Mouse (Mus musculus): ENCODE results near the gene Efcc1.

Gene Efcc1

GRCm38 (mm10) chr6:87778294-87779173 is 47.9 kb downstream of the Efcc1 start:
- in situ Hi-C loops (cut with MboI, MseI), result no loop called here

- in situ Hi-C loops (cut with MboI, MseI), result loop anchor here (10.0 kb wide), 1 partner anchor 1655 kb away; no protein-coding TSS in a partner anchor
Measured at GRCm38 (mm10) chr6:87779174-87780165, 48.8 kb downstream of the Efcc1 start.

GRCm38 (mm10) chr6:87780546-87781301 is 50.1 kb downstream of the Efcc1 start:
- in situ Hi-C loops (cut with MboI, MseI), result loop anchor here (10.0 kb wide), 1 partner anchor 1654 kb away; no protein-coding TSS in a partner anchor

- in situ Hi-C loops (cut with MboI, MseI), result loop anchor here (10.0 kb wide), 1 partner anchor 1651 kb away; no protein-coding TSS in a partner anchor
Measured at GRCm38 (mm10) chr6:87784033-87784432, 53.4 kb downstream of the Efcc1 start.

GRCm38 (mm10) chr6:87786621-87787020 is 56.0 kb downstream of the Efcc1 start:
- in situ Hi-C loops (cut with MboI, MseI), result loop anchor here (10.0 kb wide), 1 partner anchor 1648 kb away; no protein-coding TSS in a partner anchor

- in situ Hi-C loops (cut with MboI, MseI), result loop anchor here (10.0 kb wide), 1 partner anchor 1648 kb away; no protein-coding TSS in a partner anchor
Measured at GRCm38 (mm10) chr6:87787108-87787890, 56.6 kb downstream of the Efcc1 start.

- in situ Hi-C loops (cut with MboI, MseI), result loop anchor here (10.0 kb wide), 1 partner anchor 1646 kb away; no protein-coding TSS in a partner anchor
Measured at GRCm38 (mm10) chr6:87788266-87788895, 57.7 kb downstream of the Efcc1 start.

- in situ Hi-C loops (cut with MboI, MseI), result loop anchor here (10.0 kb wide), 1 partner anchor 1646 kb away; no protein-coding TSS in a partner anchor
Measured at GRCm38 (mm10) chr6:87788896-87789587, 58.4 kb downstream of the Efcc1 start.

- in situ Hi-C loops (cut with MboI, MseI), result loop anchor here (10.0 kb wide), 1 partner anchor 1645 kb away; no protein-coding TSS in a partner anchor
Measured at GRCm38 (mm10) chr6:87789791-87790190, 59.1 kb downstream of the Efcc1 start.

- in situ Hi-C loops (cut with MboI, MseI), result no loop called here
Measured at GRCm38 (mm10) chr6:87790779-87791480, 60.3 kb downstream of the Efcc1 start.

GRCm38 (mm10) chr6:87791826-87792225 is 61.2 kb downstream of the Efcc1 start:
- in situ Hi-C loops (cut with MboI, MseI), result no loop called here

- in situ Hi-C loops (cut with MboI, MseI), result no loop called here
Measured at GRCm38 (mm10) chr6:87793821-87794510, 63.3 kb downstream of the Efcc1 start.

- in situ Hi-C loops (cut with MboI, MseI), result no loop called here
Measured at GRCm38 (mm10) chr6:87795385-87796150, 64.9 kb downstream of the Efcc1 start.

GRCm38 (mm10) chr6:87796251-87796880 is 65.7 kb downstream of the Efcc1 start:
- in situ Hi-C loops (cut with MboI, MseI), result no loop called here

GRCm38 (mm10) chr6:87797321-87797720 is 66.7 kb downstream of the Efcc1 start:
- in situ Hi-C loops (cut with MboI, MseI), result no loop called here

GRCm38 (mm10) chr6:87799576-87799975 is 68.9 kb downstream of the Efcc1 start:
- in situ Hi-C loops (cut with MboI, MseI), result no loop called here
